Mouse (Mus musculus): Measurements from ENCODE around the gene Jmjd1c.

The Jmjd1c gene

DNA sequence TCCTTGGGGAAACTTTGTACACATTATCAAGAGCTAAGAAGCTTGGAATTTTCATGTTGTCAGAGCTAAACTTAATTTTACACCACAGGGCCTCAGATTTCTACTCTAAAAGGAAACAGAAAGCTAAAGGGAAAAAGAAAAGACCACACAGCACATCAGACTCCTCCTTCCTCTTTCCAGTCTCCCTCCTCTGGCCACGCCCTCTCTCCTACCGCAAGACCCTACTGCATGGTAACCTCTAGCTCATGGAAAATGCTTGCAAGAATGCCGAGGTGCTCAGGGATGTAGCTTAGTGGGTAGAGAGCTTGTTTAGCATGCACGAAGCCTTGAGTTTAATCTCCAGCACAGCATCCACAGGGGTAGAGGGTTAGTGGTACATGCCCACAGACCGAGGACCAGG, 24.0 kb upstream of the Jmjd1c start:
- no peak for DNase-seq (ENCODE audit: low spot score in 2 of 2)

DNA sequence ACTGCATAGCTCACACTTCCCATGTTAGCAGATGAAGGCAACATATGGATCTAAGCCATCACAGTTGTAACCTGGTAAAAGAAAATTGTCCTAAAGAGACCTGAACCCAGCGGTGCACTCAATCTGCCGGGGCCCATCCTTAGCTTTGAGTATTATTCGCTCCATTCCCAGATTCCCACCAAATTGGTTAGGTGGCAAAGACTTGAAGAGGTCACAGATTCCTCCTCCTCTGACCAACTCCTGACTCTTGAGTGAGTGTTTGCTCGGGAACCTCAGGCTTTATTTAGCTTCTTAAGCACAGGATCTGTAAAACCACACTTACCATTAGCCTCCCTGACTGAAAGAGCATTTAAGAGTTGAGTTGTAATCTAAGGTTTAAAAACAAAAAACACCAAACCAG, 23.3 kb upstream of the Jmjd1c start:
- no peak for DNase-seq (ENCODE audit: low spot score in 2 of 2)

DNA sequence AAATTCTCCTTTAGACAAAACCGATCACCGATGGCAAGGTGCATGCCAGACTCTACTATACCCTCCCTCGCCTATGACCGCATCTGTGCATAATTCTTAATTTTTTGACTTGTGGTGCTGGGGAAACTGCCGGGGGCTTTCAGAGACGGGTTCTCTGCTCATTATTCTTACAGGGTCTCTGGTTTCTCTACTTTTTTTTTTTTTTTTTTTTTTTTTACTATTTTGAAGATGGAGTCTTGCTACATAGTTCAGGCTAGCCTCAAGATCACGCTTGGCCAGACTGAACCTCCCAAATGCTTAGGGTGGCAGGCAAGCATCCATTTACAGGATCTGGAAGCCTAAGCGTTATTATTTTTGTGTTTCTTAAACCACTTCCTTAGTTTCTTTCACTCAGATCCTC, 22.3 kb upstream of the Jmjd1c start:
- no peak for DNase-seq (ENCODE audit: low spot score in 2 of 2)

DNA sequence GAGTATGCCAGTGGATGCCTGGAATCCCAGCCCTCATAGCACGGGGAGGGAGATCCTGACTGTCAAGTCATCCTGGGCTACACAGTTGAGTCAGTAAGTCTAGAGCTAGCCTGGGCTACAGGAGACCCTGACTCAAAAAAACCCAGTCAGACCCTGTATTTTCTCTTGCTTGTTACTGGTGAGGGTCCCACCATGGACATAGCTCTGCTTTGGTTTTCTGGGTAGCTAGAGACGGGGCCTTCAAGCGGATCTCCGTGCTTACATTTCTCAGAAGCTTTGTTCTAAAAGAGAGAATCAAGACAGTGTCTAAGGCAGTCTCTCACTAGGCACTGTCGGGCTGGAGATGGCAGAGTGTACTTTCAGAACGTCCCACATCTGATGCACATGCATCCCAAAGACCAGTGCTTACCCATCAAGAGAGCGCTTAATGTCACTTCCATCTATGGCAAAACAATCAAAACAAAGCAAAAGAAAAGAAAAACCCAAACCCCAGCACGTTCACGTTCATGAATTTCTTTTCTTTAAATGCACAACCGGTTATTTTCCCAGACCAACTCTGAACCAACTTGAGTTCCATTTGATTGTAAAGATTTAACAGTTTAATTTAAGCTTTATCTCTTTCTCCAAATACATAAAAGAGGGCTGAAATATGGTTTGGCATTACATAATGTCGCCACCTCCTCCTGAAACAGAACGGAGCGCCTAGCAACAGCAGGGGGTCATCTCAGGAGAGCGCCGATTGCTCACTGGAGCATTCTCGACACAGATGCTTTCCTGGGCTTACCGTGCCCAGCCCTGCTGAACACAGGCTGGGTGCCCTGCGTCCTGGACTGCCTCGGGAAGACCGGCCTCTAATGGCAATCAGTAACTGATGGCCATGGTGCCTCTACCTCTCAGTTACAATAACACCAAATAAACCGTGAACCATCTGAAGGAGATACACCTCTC, 19.7 kb upstream of the Jmjd1c start:
- peak in 1 of 2 experiments; percentile 55 for DNase-seq (ENCODE audit: low spot score in 2 of 2)

DNA sequence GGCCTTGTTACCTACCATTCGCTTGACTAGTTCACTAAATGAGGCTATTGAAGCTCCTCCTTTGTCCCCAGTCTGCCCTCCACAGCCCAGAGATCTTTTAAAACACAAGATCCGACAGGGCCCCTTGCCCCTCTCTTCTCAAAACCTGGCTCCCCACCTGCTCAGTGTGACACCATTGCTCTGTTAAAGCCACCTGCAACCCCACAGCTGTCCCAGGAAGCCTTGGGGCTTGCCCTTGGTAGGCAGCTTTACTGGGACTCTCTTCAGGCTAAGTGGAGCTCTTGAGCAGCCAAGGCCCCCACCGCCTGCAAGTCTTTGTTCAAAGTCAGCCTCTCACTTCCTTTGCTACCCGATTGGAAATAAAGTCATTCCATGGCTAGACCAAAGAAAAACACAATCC, 16.9 kb upstream of the Jmjd1c start:
- no peak for DNase-seq (ENCODE audit: low spot score in 2 of 2)

DNA sequence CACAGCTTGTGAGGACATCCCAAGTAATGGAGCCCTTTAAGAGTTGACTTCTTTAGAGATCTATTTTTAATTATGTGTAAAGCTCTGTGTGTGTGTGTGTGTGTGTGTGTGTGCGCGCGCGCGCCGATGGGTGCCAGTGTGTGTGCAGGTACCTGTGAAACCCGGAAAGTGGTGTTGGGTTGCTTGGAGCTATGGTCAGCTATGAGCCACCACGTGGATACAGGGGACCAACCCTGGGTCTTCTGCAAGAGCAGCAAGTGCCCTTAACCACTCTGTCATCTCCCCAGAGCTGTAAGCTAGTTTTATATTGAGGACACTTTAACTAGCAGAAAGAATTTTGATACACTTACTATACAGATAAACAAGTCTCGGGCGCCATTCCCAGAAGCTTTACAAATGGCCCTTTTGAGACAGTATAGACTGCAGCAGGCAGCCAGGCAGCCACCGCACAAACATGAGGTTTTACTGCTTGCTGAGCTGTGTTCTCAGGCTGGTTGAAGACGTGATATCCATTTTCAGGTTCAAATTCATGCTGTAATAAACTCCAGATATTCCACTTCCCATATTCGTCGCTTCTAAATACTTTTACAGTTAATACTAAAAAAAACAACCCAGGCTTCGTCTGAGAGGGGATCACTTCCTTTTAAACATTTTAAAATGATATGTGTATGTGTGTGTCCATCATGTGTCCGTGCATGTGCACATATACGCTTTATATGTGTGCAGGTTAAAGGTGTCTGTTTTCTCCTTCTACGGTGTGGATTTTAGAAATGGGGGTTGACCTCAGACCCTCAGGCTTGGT, 14.5 kb upstream of the Jmjd1c start:
- no peak for DNase-seq (ENCODE audit: low spot score in 2 of 2)

DNA sequence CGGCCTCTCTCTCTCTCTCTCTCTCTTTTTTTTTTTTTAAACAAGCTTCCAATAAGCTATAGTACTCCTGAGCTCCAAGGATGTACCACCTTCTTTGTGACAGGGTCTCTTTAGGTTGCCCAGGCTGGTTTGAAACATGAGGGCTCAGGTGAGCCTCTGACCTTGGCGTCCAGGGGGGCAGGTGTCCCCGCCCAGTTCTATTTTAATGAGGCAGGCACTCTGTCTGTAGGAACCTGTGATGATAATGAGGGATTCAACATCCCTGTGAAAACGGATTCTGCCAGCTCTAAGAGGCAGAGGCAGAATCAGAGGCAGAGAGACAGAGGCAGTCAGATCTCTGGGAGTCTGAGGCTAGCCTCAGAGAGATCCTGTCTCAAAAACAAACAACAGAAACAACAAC, 13.4 kb upstream of the Jmjd1c start:
- DNase-seq (ENCODE audit: low spot score in 2 of 2): no peak

DNA sequence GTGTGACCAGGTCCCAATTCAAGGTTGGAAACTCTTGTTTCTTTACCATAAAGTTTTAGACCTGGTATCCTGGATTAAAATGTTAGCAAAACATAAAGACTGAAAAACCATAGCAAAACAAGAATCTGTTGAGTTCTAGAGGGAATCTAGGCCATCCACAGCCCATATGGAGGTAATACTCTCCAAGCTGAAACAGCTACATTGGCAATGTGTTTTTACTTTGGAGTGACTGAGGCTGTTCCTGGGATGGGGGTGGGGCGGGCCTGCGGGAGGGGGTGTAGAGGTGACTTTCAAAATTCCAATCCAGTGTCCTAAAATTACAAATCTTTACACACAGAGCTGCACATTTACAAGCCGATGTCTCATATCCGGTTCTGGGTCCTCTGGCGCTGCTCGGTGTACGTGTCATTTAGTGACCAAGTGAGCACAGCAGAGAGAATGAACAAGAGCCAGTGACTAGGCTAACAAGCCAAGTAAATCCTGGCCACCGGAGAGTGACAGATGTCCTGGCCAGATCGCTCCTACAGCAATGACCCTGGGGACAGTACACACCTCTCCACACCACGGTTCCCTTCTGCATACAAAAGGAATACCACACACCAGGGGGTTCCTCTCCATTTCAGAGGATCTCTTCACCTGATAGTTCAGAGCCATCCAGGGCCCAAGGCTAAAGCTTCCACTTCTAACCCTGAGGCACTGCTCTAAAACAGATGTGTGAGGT, 12.3 kb upstream of the Jmjd1c start:
- no peak for DNase-seq (ENCODE audit: low spot score in 2 of 2)

DNA sequence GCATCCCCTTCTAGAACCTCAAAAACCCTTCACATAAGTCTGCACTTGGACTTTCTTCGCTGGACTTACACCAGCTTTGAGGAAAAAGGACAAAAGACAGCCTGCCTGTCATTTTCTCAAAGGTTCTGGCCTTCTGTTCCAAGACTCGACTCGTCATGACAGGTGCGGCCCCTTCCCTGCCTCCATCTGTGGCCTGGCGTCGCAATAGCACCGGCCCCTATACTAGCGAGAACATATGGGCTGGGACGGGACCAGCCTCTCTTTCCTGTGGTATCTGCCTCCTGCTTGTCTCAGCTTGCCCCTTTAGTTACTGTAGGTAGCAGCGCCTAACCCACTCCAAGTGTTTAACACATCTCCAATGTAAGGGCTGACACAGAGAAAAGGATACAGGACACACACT, 10.8 kb upstream of the Jmjd1c start:
- no peak for DNase-seq (ENCODE audit: low spot score in 2 of 2)

DNA sequence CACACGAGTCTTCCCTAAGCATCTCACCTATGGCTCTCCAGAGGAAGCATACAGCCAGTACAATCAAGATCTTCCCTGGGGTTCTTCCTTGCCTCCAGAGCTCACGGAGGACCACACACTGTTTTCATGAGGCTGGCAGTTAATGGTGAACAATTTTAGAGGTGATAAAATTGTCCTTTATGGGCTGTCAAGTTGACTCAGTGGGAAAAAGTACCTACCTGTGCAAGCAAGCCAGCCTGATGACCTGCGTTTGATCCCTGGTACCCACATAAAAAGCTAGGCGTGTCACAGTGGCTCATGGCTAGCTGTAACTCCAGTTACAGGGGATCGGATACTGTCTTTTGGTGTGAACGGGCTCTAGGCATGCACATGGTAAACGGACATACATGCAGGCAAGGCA, 10.0 kb upstream of the Jmjd1c start:
- DNase-seq (ENCODE audit: low spot score in 2 of 2): no peak

DNA sequence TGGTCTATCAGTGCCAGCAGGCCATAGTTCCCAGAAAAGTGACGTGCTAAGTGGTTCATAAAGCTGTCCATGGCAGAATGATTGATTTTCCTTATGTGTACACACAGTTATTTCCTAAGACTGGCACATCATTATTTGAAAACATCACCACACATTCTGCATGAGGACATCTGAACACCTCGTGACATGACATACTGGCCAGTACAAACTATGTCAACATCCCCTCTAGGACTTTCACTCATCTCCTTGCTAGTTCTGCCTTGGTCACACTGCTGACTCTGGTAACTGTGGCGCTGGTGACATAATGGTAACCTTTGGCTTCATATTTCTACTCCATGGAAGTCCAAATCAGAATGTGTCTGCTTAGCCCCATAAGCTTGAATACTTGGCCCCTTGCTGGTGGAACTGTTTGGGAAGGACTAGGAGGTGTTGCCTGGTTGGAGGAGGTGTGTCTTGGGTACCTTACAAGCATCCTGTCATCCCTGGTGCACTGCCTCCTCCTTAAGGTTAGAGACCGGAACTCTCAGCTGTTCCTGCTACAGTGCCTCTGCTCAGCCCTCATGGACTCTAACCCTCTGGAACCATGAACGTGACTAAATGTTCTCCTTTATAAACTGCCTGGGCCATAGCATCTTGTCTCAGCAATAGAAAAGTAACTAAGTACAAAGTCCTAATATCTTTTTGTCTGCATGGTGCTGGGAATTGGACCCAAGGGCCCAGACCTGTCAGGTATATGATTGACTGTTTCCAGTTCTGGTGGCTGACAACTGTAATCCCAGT, 8.3 kb upstream of the Jmjd1c start:
- DNase-seq (ENCODE audit: low spot score in 2 of 2): no peak

DNA sequence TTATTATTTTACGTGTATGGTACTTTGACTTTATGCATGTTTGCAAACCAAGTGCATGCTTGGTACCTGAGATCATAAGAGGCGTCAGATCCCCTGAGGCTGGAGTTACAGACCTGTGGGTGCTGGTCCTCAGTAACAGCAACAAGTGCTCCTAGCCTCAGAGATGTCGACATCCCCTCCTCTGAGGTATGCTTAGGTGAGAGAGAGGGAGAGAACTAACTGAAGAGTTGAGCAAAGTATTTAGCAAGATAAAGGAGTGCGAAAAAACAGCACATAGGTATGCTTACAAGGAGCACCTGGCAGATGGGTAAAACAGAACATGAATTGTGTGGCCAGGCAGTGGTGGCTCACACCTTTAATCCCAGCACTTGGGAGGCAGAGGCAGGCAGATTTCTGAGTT, 5.3 kb upstream of the Jmjd1c start:
- no peak for DNase-seq (ENCODE audit: low spot score in 2 of 2)

DNA sequence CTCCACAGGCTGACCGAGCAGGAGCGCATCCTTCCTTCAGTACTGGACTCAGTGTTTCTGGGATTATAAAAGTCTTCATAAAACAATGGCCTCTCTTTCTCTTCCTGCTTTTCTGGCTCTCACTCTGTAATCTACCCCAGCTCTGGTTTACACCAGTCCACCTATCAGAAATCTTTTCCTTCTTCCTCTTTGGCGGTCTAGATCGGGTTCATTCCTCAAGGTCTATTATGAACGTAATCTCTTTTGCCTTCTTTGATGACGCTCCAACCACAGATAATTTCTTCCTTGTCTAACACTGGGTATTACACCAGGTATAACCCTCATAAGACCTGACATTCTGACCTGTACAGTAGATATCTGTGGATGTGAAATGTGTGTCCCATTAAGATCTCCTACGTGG, 1.0 kb upstream of the Jmjd1c start:
- DNase-seq (ENCODE audit: low spot score in 2 of 2): no peak

DNA sequence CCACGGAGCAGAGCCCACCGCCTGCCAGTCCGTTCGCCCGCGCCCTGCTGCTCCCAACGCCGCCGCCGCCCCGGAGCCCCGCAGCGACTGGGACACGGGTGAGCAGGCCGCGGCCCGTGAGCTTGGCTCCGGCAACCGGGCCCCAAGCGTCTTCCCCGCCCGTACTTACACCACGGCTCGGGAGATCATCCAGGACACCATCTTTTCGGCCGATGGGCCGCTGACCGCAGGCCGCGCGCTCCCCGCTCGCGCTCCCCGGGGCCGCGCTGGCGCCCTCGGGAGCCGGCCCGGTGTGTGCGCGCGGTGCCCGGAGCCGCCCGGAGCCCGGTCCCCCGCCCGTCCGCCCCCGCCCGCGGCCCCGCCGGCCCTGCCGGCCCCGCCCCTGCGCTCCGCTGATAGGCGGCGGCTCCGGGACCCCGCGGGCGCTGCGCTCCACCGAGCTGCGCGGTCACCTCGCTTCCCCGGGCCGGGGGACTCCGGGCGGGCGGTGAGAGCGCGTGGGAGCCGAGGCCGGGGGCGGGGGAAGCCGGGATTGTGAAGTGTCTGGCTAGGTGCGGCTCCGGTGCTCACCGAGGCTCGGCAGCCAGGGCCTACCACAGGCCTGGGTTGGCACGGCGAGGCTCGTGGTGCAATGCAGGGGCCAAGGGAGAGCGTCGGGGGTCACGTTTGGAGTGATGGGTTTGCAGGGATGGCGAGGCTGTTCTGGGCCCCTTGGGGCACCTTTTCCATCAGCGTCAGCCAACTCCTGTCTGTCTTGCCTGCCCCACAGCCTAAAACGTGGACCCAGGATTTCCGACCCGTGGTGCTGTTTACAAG, 904 bp downstream of the Jmjd1c start, which contains the start of gene Reep3:
Gene Reep3 (minus strand): TSS at position 325 of the 816 bp plus-strand sequence.
- peak; percentile 77 to 81 for DNase-seq (ENCODE audit: low spot score in 2 of 2)

DNA sequence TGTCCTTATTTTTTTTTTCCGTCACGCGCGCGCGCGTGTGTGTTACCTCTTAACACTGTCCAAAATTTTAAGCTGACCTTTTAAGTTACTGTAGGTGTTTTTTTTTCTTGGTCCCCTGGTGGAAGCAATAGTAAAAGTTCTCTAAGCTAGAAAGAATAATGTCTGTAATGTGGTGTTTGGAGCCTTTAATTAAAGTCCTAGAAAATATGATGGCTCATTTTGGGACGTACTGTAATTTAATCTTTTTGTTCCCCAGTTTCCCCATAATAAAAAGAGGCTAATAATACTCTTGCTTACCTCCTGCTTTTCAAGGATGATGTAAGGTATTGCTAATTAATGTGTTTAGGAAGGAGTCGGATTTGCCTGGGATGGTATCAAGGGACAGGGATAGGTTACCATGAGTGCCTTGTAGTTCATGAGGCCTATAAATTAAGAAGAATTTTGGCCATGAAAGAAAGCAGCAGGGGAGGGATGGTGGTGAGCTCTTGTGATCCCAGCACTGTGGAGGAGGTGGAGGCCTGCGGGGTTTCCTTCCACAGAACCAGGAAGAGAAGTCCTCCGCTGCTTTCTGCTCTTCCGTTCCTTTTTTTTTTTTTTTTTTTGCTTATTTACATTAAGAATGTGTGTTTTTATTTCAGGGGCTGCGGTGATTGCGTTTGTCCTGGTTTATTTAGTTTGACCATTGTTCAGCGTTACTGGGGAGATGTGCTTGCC, 1.7 kb downstream of the Jmjd1c start:
- no peak for DNase-seq (ENCODE audit: low spot score in 2 of 2)

DNA sequence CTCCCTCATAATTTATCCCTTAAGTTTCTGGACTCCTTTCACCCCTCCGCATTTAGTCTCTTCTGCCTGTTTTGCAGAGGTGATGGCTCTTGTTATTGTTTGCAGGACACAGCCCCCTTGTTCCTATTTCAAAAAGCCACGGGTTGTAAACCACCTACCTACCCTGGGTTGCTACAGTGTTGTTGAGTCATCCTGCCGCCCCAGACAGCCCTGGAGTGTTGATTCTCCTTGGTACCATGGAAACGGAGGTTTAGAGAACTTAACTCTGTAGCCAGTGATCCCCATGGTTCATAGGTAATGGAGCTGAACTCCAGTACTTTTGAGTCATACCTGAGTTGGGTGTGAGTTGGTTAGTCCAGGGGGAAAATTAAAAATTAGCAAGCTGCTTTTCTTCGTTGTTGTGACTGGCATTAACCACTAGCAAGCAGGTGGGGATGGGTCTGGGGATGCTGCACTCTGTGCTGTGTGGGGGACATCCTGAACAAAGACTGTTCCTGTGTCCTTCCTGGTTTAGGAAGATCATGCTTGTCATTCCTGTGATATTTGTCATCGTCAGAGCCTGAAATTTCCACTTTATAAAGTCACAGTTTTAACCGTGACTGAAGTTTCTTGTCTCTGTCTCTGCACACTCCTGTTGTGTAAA, 2.6 kb downstream of the Jmjd1c start:
- no peak for DNase-seq (ENCODE audit: low spot score in 2 of 2)

DNA sequence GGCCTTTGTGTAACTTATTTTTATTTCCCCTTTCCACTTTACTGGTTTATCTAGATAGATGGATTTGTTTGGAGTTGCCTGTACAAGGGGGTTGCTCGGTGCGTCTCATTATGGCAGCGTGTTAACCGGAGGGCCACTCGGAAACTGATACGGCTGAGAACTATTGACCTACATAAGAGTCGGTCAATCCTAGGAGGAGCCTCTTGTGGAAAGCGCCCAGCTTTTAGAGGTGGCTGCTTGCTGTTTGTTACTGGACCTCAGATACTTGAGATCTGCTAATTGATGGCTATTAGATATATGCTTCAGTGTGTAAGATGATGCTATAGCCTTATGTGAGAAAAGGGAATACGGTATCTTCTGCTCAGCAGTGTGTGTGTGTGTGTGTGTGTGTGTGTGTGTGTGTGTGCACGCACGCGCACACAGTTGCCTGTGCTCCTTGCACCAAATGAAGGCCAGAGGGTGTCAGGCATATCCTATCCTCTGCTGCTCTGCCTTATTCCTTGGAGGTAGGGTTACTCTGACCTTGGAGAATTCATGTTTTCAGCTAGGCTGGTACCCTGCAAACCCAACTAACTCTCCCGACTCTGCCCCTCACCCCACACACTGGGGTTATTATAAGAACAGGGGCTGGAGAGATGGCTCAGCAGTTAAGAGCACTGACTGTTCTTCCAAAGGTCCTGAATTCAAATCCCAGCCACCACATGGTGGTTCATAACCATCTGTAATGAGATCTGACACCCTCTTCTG, 3.4 kb downstream of the Jmjd1c start:
- DNase-seq (ENCODE audit: low spot score in 2 of 2): no peak

DNA sequence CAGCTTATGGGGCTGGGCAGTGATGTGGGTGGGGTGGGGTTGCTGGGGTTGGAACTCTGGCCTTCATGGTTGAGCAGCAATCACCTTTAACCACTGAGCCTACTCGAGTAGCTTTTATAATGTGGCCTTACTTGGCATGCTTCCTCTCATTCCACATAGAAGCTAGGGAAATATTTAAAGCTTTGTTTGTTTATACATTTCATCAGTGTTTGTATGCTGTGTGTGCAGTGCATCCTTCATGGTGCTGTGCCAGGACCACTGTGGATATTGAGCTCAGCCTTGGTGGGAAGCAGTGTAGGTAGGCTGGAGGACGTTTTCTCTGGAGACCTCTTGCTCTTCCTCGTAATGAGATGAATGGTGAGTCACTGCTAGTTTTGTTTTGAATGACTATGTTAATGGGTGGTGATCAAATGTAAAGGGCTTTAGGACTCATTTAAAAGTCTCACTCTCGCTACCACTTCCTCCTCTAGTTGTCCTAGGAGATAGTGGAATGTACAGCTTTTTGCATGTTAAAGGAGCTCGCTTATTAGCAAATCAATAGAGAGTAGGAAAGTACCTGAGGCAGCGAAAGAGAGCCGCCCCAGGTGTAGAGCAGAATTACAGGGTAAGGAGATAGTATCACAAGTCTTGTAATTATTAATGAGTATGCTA, 4.2 kb downstream of the Jmjd1c start:
- DNase-seq (ENCODE audit: low spot score in 2 of 2): no peak
